Mouse (Mus musculus) forebrain, postnatal 0 days (tissue): ENCODE data around the gene Ncor2. TPM values are rescaled to one million over a fixed set of nuclear protein-coding genes. Genes with fewer than 3 reads are reported as not detected.
A peak's percentile ranks its signal among the peaks of the same experiment; 100 is the strongest.

Experiments used
- ATAC-seq: fragments of 200-750 bp; cut with Nextera tagmentation; 2 replicates; pipeline ENCODE4 v1.8.0; 2017; ENCODE audit warnings: mild to moderate bottlenecking, moderate library complexity
- DNase-seq: peaks from one replicate; pipeline ENCODE4 v3.0.0-alpha.2; 2015
- H3K27ac ChIP-seq: fragments of 300-500 bp; sonication (generic); 2 replicates; pipeline ENCODE4 v1.5.1; 2014; ENCODE audit warnings: low read depth, mild to moderate bottlenecking, antibody characterized with exemption, low read length, moderate library complexity, mixed read lengths
- H3K27me3 ChIP-seq: fragments of 300-500 bp; sonication (generic); 2 replicates; pipeline ENCODE4 v1.6.1; 2014; ENCODE audit warnings: mild to moderate bottlenecking, low read length, mixed read lengths; ENCODE audit not compliant: insufficient read depth
- H3K36me3 ChIP-seq: fragments of 300-500 bp; sonication (generic); 2 replicates; pipeline ENCODE4 v1.6.1; 2014; ENCODE audit warnings: mild to moderate bottlenecking, moderate library complexity; ENCODE audit not compliant: insufficient read depth
- H3K4me1 ChIP-seq: fragments of 300-500 bp; sonication (generic); 2 replicates; pipeline ENCODE4 v1.6.1; 2014; ENCODE audit warnings: antibody characterized with exemption; ENCODE audit not compliant: insufficient read depth
- H3K4me2 ChIP-seq: fragments of 300-500 bp; sonication (generic); 2 replicates; pipeline ENCODE4 v1.6.1; 2014; ENCODE audit warnings: low read depth, mild to moderate bottlenecking, moderate library complexity
- H3K4me3 ChIP-seq: fragments of 300-500 bp; sonication (generic); 2 replicates; pipeline ENCODE4 v1.5.1; 2014; ENCODE audit warnings: low read depth, low read length, mixed read lengths
- H3K9ac ChIP-seq: fragments of 300-500 bp; sonication (generic); 2 replicates; pipeline ENCODE4 v1.6.1; 2014; ENCODE audit warnings: mild to moderate bottlenecking
- H3K9me3 ChIP-seq: fragments of 300-500 bp; sonication (generic); 2 replicates; pipeline ENCODE4 v1.6.1; 2016; ENCODE audit warnings: low read length
- CTCF ChIP-seq: sonication (generic); IDR thresholded peaks from 2 replicates; pipeline ENCODE4 v1.5.1; 2016; ENCODE audit warnings: antibody characterized with exemption, control low read depth, low read depth
- WGBS: fragments of 180-500 bp; shearing (Covaris S2); extraction: QIAGEN DNeasy Blood & Tissue Kit; methylation state at CpG from one replicate; pipeline ENCODE4 v1.1.7; 2014; 5-methylcytosine and 5-hydroxymethylcytosine counted together
- polyA plus RNA-seq: library from polyadenylated mRNA; unstranded; fragments of >200 nt; fragmentation: Nextera tagmentation; extraction: Ambion mirVana; gene quantifications from 2 replicates; pipeline ENCODE4 v1.2.1, GENCODE M21; 2015
- total RNA-seq: library from RNA; depleted of rRNA; stranded (reverse); fragments of >200 nt; gene quantifications from 2 replicates; pipeline ENCODE4 v1.2.3, GENCODE M21; 2014

Gene Ncor2
- total and polyA plus RNA-seq, 2 experiments from 2014 or later: 12.7 to 16.8 TPM

- ATAC-seq: no peak
Observed at GRCm38 (mm10) chr5:125176370-125176766, 2.7 kb downstream of the Ncor2 start.

GRCm38 (mm10) chr5:125175673-125176369 is 3.2 kb downstream of the Ncor2 start:
- DNase-seq (peak; percentile 14), ATAC-seq (no peak)
- Histone ChIP-seq H3K27ac (peak overlapping the region; percentile 50; the same call in 1 of the 2 replicates), H3K9me3 (no peaks in the 10 kb centered on the region), H3K4me2 (peak overlapping the region; percentile 88), H3K4me3 (0 out of 2 replicates have a peak overlapping the region, but pooled peaks have one; percentile 93), H3K36me3 (no peaks in the 10 kb centered on the region), H3K27me3 (no peaks in the 10 kb centered on the region), H3K9ac (peak overlapping the region; percentile 83; the same call in 1 of the 2 replicates), H3K4me1 (peaks cover 48% of the 10 kb centered on the region)
- 45% methylated on average over 9 of the region's 9 CpGs for WGBS
- TF ChIP-seq CTCF: no peak

More at GRCm38 (mm10) chr5:125176370-125176766, 2.7 kb downstream of the Ncor2 start:
- peak overlapping the region; percentile 83 for H3K9ac ChIP-seq
- H3K27ac ChIP-seq: peak overlapping the region; percentile 96
- no peaks in the 10 kb centered on the region for H3K9me3 ChIP-seq
- 11% methylated on average over 5 of the region's 5 CpGs for WGBS
- no peak for TF ChIP-seq CTCF
- H3K4me1 ChIP-seq: peaks cover 43% of the 10 kb centered on the region
- H3K4me3 ChIP-seq: peak overlapping the region; percentile 93
- no peak for DNase-seq
- H3K27me3 ChIP-seq: no peaks in the 10 kb centered on the region
- H3K4me2 ChIP-seq: peak overlapping the region; percentile 88
- H3K36me3 ChIP-seq: no peaks in the 10 kb centered on the region

- no peaks in the 10 kb centered on the region for H3K36me3 ChIP-seq
- H3K4me3 ChIP-seq: no peak overlapping the region
- no peak for TF ChIP-seq CTCF
- 23% methylated on average over 13 of the region's 13 CpGs for WGBS
- peak overlapping the region; percentile 50; the same call in 1 of the 2 replicates for H3K27ac ChIP-seq
- H3K27me3 ChIP-seq: no peaks in the 10 kb centered on the region
- no peaks in the 10 kb centered on the region for H3K9me3 ChIP-seq
- ATAC-seq (no peak), DNase-seq (peak; percentile 55)
- peaks cover 50% of the 10 kb centered on the region for H3K4me1 ChIP-seq
- no peak overlapping the region for H3K9ac ChIP-seq
- peak overlapping the region; percentile 88 for H3K4me2 ChIP-seq
Observed at GRCm38 (mm10) chr5:125174726-125175672, 4.0 kb downstream of the Ncor2 start.

GRCm38 (mm10) chr5:125173868-125174267 is 5.2 kb downstream of the Ncor2 start:
- DNase-seq (no peak), ATAC-seq (no peak)
- H3K27me3 ChIP-seq: no peaks in the 10 kb centered on the region
- H3K4me1 ChIP-seq: peaks cover 45% of the 10 kb centered on the region
- TF ChIP-seq CTCF: no peak
- H3K36me3 ChIP-seq: no peaks in the 10 kb centered on the region
- H3K4me3 ChIP-seq: no peak overlapping the region
- H3K9me3 ChIP-seq: no peaks in the 10 kb centered on the region
- no peak overlapping the region for H3K9ac ChIP-seq
- WGBS: 92% methylated on average over 1 of the region's 1 CpGs
- no peak overlapping the region for H3K4me2 ChIP-seq
- 0 out of 2 replicates have a peak overlapping the region, but pooled peaks have one; percentile 68 for H3K27ac ChIP-seq

GRCm38 (mm10) chr5:125172831-125173615 is 6.0 kb downstream of the Ncor2 start:
- Histone ChIP-seq H3K9me3 (no peaks in the 10 kb centered on the region), H3K9ac (no peak overlapping the region), H3K27me3 (no peaks in the 10 kb centered on the region), H3K4me2 (no peak overlapping the region; the same call in 1 of the 2 replicates), H3K4me1 (peaks cover 45% of the 10 kb centered on the region), H3K27ac (peak overlapping the region; percentile 68), H3K4me3 (no peak overlapping the region), H3K36me3 (no peaks in the 10 kb centered on the region)
- TF ChIP-seq CTCF: no peak
- 22% methylated on average over 12 of the region's 12 CpGs for WGBS
- DNase-seq: peak; percentile 56
- ATAC-seq: peak; percentile 28

- 34% methylated on average over 6 of the region's 6 CpGs for WGBS
- ATAC-seq: no peak
- Histone ChIP-seq H3K36me3 (no peaks in the 10 kb centered on the region), H3K4me1 (peaks cover 37% of the 10 kb centered on the region), H3K27me3 (no peaks in the 10 kb centered on the region), H3K9ac (no peak overlapping the region), H3K4me2 (no peak overlapping the region), H3K27ac (0 out of 2 replicates have a peak overlapping the region, but pooled peaks have one; percentile 35), H3K4me3 (no peak overlapping the region), H3K9me3 (no peaks in the 10 kb centered on the region)
- TF ChIP-seq CTCF: no peak
- peak; percentile 24 for DNase-seq
Observed at GRCm38 (mm10) chr5:125171259-125171658, 7.8 kb downstream of the Ncor2 start.
